Mouse (Mus musculus): ENCODE data around the gene Kiss1r.
"Not testable (repeated sequence)": the region's sequence is repeated elsewhere in the genome, so short reads cannot be mapped to it uniquely, and the experiment has no call there.

The Kiss1r gene

DNA sequence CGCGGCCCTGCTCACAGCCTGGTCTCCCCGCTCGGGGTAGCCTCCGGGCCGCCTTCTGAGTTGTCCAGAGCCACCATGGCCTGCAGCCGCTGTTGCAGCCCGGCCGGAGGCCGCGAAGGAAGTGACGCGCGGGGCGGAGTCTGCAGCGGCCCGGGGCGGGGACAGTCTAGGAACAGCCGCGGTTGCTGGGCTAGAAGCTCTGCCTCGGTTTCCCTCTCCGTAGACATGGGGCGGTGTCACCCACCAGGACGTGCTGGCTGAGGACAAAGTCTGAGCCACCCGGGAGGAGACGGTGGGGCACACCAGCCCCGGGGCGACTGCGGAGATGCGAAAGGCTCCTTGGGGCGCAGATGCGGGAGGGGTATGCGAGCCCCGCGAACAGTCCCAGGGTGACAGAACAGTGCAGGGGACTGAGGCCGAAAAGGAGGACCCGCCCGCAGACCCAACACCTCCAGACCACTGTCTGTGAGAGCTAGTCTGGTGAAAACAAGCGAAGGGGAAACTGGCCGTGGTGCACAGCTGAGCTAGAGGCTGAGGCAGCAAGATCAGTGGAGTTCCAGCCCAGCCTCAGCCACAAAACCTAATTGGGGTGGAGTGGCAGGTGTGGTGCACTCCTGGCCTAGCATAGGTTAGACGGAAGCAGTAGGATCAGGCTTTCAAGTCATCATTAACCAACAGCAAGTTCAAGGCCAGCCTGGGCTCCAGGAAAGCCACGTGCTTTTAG, at the start of gene Kiss1r:
Kiss1r (plus strand) TSS at position 164 of the 724 bp plus-strand sequence.
- DNase-seq (ENCODE audit: low spot score) = peak; percentile 91

GRCm38 (mm10) chr10:79871845-79872244, 44.9 kb upstream of the Kiss1r start:
- DNase-seq (ENCODE audit: low spot score) = no peak

DNA sequence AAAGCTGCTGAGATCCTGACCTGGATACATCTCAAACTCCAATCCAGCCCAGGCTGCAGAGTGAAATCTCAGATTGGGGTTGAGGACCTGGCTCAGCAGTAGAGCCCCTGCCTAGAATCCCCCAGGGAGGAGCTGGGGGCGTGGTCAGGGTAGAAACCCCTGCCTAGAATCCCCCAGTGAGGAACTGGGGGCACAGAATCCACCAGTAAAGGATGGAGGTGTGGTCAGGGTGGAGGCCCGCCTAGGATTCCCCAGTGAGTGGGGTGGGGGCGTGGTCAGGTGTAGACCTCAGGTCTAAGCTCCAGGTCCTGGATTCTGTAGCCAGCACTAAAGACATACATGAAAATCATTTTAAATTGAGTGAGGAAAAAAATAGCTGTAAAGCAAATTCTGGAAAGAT, 43.9 kb upstream of the Kiss1r start:
- DNase-seq (ENCODE audit: low spot score) = no peak

DNA sequence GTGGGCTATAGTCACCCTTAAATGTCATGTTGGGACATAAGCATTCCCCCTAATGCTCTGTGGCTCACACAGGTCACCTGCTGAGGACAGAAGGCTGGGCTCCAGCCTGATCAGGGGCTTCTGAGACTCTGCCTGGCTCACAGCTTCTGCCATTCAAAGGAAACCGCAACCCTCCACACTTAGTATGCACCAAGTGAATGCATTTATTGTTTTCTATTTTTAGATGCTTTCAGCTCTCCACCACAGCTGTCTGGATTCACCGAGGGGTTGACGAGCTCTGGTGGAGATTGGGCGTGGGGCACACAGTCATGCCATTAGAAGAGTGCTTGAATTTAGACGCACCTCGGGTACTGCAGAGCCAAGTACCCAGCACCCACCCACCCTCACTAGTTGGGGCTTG, 43.5 kb upstream of the Kiss1r start:
- DNase-seq (ENCODE audit: low spot score) = no peak

GRCm38 (mm10) chr10:79873715-79874289, 43.0 kb upstream of the Kiss1r start:
- DNase-seq (ENCODE audit: low spot score) = no peak

GRCm38 (mm10) chr10:79874290-79874862, 42.4 kb upstream of the Kiss1r start, which contains the start of the genes Prtn3 and Plppr3:
Gene Prtn3, plus strand, starts transcription at chr10:79874476.
Gene Plppr3, minus strand, starts transcription at chr10:79874634.
- no peak for DNase-seq (ENCODE audit: low spot score)

DNA sequence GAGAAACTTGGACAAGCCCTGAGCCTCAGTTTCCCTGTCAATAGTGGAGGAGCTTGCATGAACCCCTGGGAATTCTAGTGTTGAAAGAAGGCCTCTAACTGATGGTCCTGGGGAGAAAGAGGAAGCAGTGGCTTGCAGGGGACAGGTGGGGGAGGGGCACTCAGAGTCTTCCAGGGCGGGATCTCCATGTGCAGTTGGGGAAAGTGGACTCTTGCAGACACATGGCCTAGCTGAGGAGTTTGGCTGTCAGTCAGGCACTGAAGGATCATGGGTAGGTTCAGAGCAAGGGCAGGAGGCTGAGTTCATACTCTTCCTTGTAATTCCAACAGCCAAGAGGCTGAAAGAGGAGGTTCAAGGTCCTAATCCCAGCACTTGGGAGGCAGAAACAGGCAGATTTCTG, 39.6 kb upstream of the Kiss1r start:
- no peak for DNase-seq (ENCODE audit: low spot score)

GRCm38 (mm10) chr10:79877757-79878156, 39.0 kb upstream of the Kiss1r start:
- DNase-seq (ENCODE audit: low spot score) = no peak

DNA sequence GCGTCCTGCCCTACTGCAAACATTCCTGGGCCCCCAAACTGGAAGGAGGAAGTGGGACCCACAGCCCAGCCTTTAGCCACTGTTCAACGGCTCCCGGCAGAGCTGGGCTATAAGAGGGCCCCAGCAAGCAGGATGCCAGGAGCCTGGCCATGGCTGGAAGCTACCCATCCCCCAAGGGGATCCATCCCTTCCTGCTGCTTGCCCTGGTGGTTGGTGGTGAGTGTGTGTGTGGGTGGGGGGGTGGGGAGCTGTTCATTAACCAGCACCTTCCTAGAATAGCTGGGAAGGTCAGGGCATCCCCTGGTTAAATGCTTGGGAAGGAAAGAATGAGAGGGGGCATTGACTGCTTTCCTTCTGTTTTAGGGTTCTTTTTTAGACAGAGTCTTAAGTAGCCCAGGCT, 37.2 kb upstream of the Kiss1r start:
- no peak for DNase-seq (ENCODE audit: low spot score)

DNA sequence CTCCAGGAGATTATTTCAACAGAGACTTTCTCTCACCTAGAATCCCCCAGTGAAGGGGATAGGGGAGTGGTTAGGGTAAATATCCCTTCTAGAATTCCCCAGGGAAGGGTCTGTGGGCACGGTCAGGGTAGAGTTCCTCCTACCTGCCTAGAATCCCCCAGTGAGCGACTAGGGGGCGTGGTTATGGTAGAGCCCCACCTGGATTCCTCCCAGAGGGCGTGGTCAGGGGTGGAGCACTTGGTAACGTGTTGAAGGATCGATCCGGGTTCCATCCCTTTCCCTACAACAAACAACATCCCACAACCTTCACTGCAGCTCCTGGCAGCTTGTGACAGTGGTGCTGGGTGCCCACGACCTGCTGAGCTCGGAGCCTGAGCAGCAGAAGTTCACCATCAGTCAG, 36.0 kb upstream of the Kiss1r start:
- DNase-seq (ENCODE audit: low spot score) = no peak

DNA sequence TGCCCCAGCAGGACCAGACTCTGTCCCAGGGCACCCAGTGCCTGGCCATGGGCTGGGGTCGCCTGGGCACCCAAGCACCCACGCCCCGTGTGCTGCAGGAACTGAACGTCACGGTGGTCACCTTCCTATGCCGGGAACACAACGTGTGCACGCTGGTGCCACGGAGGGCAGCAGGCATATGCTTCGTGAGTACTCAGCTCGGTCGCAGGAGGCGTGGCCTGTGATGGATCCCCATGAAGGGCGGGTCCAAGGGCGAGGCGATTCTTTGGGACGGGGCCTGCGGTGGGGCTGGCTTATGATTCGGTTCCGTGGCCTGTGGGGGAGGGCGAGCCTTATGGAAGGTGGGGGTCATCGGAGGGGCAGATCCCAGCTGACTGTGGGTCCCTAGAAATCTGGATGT, 34.8 kb upstream of the Kiss1r start:
- DNase-seq (ENCODE audit: low spot score) = no peak

DNA sequence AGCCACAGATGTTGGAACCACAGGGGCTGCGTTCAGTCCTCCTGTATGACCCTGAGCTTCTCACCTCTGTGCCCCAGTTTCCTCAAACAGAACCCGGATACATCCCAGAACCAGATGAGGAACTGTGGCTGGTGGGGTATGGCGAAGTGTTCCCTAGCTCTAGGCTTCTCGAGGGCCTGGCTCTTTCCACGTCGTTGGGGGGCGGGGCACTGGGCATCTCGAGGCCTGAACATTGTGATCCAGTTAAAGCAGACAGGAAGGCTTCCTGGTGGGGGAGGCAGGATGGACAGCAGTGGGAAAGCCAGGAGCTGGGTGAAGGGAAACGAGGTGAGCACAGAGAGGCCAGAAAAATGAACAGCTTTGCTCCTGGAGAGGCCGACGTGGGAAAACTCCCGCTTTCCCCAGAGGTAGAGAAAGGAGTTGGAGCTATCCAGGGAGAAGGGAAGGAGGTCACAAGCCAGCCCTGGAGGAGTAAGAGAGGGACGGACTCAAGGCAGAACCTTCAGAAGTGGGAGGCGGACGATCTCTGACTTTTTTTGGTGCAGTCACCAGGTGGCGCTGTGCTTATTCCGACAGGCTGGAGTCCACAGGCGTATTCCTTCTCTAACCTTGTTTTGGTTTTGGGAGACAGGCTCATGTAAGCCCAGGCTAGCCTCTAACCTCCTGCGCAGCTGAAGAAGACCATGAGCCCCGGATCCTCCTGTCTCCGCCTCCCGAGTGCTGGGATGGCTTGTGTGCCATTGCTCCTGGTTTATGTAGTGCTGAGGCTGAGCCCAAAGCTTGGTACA, 33.3 kb upstream of the Kiss1r start:
- peak; percentile 84 for DNase-seq (ENCODE audit: low spot score)

DNA sequence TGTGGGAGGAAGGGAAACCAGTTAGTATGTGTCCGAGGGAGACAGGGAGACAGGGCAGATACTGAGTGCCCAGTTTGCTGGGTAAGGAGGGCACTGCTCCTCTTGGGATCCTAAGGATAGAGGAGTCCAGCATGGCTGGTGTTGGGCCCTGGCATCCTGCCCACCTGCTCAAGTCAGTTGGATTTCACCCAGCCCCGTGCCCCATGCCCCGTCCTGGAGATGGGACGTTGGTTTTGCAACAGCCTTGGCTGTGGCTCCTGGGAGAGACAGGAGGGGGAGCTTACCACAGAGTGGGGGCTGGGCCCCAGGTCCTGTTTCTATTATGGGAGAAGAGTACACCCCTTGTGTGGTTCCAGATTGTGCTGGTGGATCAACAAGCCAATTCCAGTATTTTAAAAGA, 32.3 kb upstream of the Kiss1r start:
- no peak for DNase-seq (ENCODE audit: low spot score)

DNA sequence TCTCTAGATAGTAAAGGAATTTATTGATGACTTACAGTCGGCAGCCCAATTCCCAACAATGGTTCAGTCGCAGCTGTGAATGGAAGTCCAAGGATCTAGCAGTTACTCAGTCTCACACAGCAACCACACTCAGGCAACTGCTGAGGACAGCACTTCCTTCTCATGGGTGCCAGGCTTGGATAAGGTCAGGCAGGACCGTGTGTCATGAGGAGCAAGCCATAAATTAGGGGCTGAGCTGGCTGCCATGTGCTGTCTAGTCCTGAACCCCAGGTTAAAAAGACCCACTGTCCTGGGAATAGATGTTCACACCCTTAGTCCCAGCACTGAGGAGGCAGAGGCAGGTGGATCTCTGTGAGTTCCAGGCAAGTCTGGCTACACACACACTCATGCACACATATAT, 31.8 kb upstream of the Kiss1r start:
- not testable (repeated sequence) for DNase-seq (ENCODE audit: low spot score)

- no peak for DNase-seq (ENCODE audit: low spot score)
These were observed 30.7 kb upstream of the Kiss1r start, which contains the start of gene Elane for GRCm38 (mm10) chr10:79886054-79886453. Gene Elane, plus strand, starts transcription at chr10:79886247.

- no peak for DNase-seq (ENCODE audit: low spot score)
These were observed 30.2 kb upstream of the Kiss1r start for GRCm38 (mm10) chr10:79886611-79887010.

GRCm38 (mm10) chr10:79889386-79889785, 27.4 kb upstream of the Kiss1r start:
- no peak for DNase-seq (ENCODE audit: low spot score)

DNA sequence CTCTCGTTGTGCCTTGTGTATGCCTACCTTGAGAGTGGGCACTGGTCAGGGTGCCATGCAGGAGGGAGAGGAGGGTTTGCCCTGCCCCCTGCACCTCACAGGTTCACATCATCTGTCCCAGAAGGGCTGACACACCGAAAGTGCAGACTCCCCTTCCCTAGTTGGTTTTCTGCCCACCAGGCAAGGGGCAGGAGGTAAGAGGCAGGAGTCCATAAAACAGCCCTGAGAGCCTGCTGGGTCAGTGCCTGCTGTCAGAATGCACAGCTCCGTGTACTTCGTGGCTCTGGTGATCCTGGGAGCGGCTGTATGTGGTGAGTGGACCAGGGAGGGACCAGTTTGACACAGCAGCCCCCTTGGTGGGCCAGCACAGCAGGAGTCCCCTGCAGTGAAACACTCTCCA, 26.1 kb upstream of the Kiss1r start, which contains the start of gene Cfd:
Cfd (plus strand) TSS at position 184 of the 400 bp plus-strand sequence.
- DNase-seq (ENCODE audit: low spot score) = no peak

- DNase-seq (ENCODE audit: low spot score) = peak; percentile 76
These were observed 24.2 kb upstream of the Kiss1r start for GRCm38 (mm10) chr10:79892451-79893118.

DNA sequence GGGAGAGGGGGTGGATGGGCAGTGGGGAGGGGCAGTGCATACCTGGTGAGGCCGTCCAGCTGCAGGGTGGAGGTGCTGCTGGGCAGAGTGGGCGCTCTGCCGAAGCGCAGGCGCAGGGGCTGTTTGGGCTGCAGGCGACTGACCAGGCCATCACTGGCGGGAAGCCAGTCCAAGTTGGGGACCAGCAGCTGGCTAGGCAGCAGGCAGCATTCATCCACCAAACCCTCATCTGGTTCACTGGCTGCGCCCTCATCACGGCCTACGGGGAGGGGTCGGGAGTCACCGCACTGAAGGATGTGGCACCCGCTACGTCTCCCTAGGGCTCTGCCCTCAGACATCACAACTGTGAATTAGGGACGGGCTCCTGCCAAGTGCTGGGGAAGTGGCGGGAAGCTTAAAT, 20.5 kb upstream of the Kiss1r start:
- DNase-seq (ENCODE audit: low spot score) = no peak

DNA sequence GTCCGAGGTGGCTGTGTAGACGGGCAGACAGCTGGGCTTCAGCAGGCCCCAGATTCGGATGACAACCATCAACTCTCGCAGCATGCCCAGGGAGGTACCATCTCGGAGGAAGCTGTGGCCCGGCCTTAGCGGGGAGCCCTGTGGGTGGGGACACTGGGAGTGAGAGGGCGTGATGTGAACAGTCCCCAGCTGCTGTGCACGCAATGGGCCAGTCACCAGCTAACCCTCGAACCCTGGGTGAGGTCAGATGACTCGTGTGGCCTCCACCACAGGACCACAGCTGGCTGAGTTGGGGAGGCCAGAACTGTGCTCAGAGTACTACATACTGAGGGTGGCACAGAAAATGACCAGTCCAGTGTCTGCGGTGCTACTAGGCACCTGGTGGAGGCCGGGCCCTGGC, 20.0 kb upstream of the Kiss1r start:
- DNase-seq (ENCODE audit: low spot score) = no peak

Measured in urinary bladder, postnatal 14 days (tissue).